Mouse (Mus musculus): ENCODE measurements around the gene Pik3r6.

Gene Pik3r6

GRCm38 (mm10) chr11:68583906-68584480, 81.2 kb downstream of the Pik3r6 start:
- no peak for DNase-seq (ENCODE audit: low read depth)

GRCm38 (mm10) chr11:68585890-68586289, 83.1 kb downstream of the Pik3r6 start:
- DNase-seq (ENCODE audit: low read depth) = no peak

GRCm38 (mm10) chr11:68586721-68587120, 83.9 kb downstream of the Pik3r6 start, which contains the start of gene Ccdc42:
Gene Ccdc42 (plus strand): TSS chr11:68587021.
- DNase-seq (ENCODE audit: low read depth) = no peak

GRCm38 (mm10) chr11:68589055-68589809, 86.4 kb downstream of the Pik3r6 start:
- peak; percentile 36 for DNase-seq (ENCODE audit: low read depth)

- no peak for DNase-seq (ENCODE audit: low read depth)
These were observed 88.9 kb downstream of the Pik3r6 start for GRCm38 (mm10) chr11:68591708-68592107.

DNA sequence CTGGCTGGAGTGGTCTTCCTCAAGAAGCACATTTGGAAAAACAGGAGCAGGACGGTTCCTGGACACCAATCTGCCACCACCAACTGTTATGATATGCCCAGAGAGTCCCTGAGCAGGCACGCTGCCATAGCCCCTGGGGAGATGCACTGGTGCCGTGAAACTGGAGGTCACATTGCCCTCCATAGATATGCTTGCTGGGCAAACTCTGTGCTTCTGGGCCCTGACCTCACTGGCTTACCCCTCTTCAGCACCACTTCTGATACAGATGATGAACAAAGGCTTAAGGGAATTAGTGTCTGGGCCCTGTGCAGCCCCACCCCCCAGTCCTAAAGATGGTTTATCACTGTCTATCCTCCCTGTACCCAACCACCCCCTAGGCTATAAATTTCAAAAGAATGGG, 90.4 kb downstream of the Pik3r6 start:
- no peak for DNase-seq (ENCODE audit: low read depth)

DNA sequence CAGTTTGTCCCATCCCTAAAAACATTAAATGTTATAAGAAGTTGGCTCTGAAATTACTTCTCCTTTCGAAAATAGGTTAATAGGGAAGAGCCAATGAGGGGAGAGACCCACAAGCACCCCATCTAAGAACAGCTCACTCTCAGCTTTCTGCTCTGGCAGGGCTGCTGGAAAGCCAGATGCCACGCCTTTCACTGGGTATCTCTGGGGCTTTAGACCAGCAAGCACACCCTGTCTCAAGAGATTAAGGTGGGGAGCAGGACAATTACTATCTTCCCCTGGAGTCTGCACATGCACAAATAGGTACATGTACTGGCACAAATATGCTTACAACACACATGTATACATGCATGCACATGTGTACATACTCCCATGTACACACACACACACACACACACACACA, 95.1 kb downstream of the Pik3r6 start:
- peak; percentile 23 for DNase-seq (ENCODE audit: low read depth)

DNA sequence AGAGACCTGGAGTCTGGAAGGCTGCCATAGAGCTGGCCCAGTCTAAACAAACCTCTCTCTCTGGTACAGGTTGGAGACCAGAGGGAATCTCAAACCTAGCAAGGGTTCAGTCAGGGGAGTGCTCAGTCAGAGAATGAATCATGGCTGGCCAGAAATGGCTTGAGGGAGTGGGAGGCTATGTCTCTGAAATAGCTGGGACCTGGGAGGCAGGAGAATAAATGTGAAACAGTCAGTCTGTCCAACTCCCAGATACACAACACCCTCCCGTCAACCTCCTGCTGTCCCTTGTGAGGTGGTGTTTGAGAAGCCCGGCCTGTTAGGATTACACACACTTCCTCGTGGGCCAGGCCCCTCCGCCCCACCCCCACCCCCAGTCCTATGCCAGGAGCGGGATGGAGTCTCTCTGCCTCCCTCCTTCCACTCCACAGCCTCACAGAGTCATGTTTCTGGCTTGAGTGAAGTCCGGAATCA, 97.8 kb downstream of the Pik3r6 start:
- DNase-seq (ENCODE audit: low read depth) = no peak

GRCm38 (mm10) chr11:68601486-68601991, 98.7 kb downstream of the Pik3r6 start:
- no peak for DNase-seq (ENCODE audit: low read depth)
